Mouse (Mus musculus): Measurements from ENCODE around the gene Sohlh1.

GRCm38 (mm10) chr2:25888144-25888543, 41.1 kb upstream of the Sohlh1 start:
- no peak for TF ChIP-seq POLR2A (IDR thresholded peaks at IDR 0.05; ENCODE audit: insufficient read depth, low read length)
- no peak for TF ChIP-seq CTCF (IDR thresholded peaks at IDR 0.05; ENCODE audit: low read depth, low read length)
- no peak for TF ChIP-seq EP300 (IDR thresholded peaks at IDR 0.05; ENCODE audit: insufficient read depth, low read depth, low read length)

All from ES-Bruce4 (cell line).